In genomic region chr8:129264296-129264695, GRCm38 (mm10) we compare ENCODE assay signal across 8 mouse cellular contexts. TPM values are rescaled to one million over a fixed set of nuclear protein-coding genes. Genes with fewer than 3 reads are reported as not detected.
DNase-seq lines count a peak whose midpoint lies in the region; ATAC-seq and TF ChIP-seq lines count a peak whose summit lies in the region.

No protein-coding gene starts in this region.

- 0 out of 2 replicates have a peak overlapping the region, but pooled peaks have one; percentile 39 for H3K4me3 ChIP-seq in stomach, embryonic 14.5 days (ENCODE audit: low read depth, low read length)
- H3K4me3 ChIP-seq in stomach, postnatal 0 days (ENCODE audit: low read depth, low read length): no peak overlapping the region
- peak overlapping the region; percentile 50 for H3K4me3 ChIP-seq in forebrain, embryonic 12.5 days (replicated peaks)
- peak overlapping the region; percentile 61 for H3K4me3 ChIP-seq in liver, embryonic 11.5 days (ENCODE audit: low read depth, low read length)
- H3K4me3 ChIP-seq in stomach, embryonic 16.5 days (replicated peaks; ENCODE audit: low read length): peak overlapping the region; percentile 61; the same call in 1 of the 2 replicates
- H3K4me3 ChIP-seq in gastrocnemius, adult 2 months: no peak overlapping the region

- no peak overlapping the region for H3K27ac ChIP-seq in stomach, embryonic 14.5 days (ENCODE audit: low read length)
- H3K27ac ChIP-seq in stomach, postnatal 0 days (replicated peaks): no peak overlapping the region
- H3K27ac ChIP-seq in forebrain, embryonic 12.5 days: no peak overlapping the region
- H3K27ac ChIP-seq in liver, embryonic 11.5 days (ENCODE audit: low read depth, low read length): no peak overlapping the region
- H3K27ac ChIP-seq in stomach, embryonic 16.5 days (ENCODE audit: low read length): no peak overlapping the region
- no peak overlapping the region for H3K27ac ChIP-seq in gastrocnemius, adult 2 months

- TF ChIP-seq CTCF in stomach, postnatal 0 days (IDR thresholded peaks at IDR 0.05; ENCODE audit: low read depth): no peak
- no peak for TF ChIP-seq CTCF in gastrocnemius, adult 2 months (IDR thresholded peaks at IDR 0.05)

- TF ChIP-seq EP300 in stomach, postnatal 0 days (optimal IDR thresholded peaks at IDR 0.05): no peak

- no peaks in the 10 kb centered on the region for H3K4me1 ChIP-seq in stomach, embryonic 14.5 days (ENCODE audit: control insufficient read depth, insufficient read depth, low read length)
- no peaks in the 10 kb centered on the region for H3K4me1 ChIP-seq in stomach, postnatal 0 days (replicated peaks; ENCODE audit: control insufficient read depth, insufficient read depth)
- H3K4me1 ChIP-seq in forebrain, embryonic 12.5 days: peaks cover 2% of the 10 kb centered on the region; the same call in 1 of the 2 replicates
- H3K4me1 ChIP-seq in liver, embryonic 11.5 days (replicated peaks; ENCODE audit: control insufficient read depth, insufficient read depth, low read length): no peaks in the 10 kb centered on the region
- no peaks in the 10 kb centered on the region for H3K4me1 ChIP-seq in stomach, embryonic 16.5 days (ENCODE audit: control insufficient read depth, insufficient read depth, low read length)

- DNase-seq in stomach, postnatal 0 days (ENCODE audit: low spot score): no peak
- no peak for DNase-seq in liver, embryonic 11.5 days (ENCODE audit: low spot score)
- DNase-seq in frontal cortex, postnatal 25 days (ENCODE audit: low spot score in 2 of 2): no peak
- no peak for DNase-seq in gastrocnemius, adult 2 months
- DNase-seq in spleen, postnatal 14 days (ENCODE audit: low spot score in 2 of 2): no peak

- WGBS in stomach, embryonic 14.5 days: 77% methylated on average over 2 of the region's 2 CpGs
- 80% methylated on average over 2 of the region's 2 CpGs for WGBS in stomach, postnatal 0 days
- 88% methylated on average over 2 of the region's 2 CpGs for WGBS in forebrain, embryonic 12.5 days
- 55% methylated on average over 2 of the region's 2 CpGs for WGBS in liver, embryonic 11.5 days
- WGBS in stomach, embryonic 16.5 days: 73% methylated on average over 2 of the region's 2 CpGs

- H3K36me3 ChIP-seq in stomach, embryonic 14.5 days (ENCODE audit: control insufficient read depth, insufficient read depth, low read length): peaks cover 4% of the 10 kb centered on the region; the same call in 1 of the 2 replicates
- no peaks in the 10 kb centered on the region for H3K36me3 ChIP-seq in stomach, postnatal 0 days (ENCODE audit: control insufficient read depth, insufficient read depth, low read length)
- H3K36me3 ChIP-seq in forebrain, embryonic 12.5 days (replicated peaks): peaks cover 22% of the 10 kb centered on the region
- peaks cover 17% of the 10 kb centered on the region for H3K36me3 ChIP-seq in liver, embryonic 11.5 days (ENCODE audit: control insufficient read depth, insufficient read depth, low read length)
- H3K36me3 ChIP-seq in stomach, embryonic 16.5 days (ENCODE audit: control insufficient read depth, insufficient read depth, low read length): peaks cover 14% of the 10 kb centered on the region

- no peak for ATAC-seq in stomach, embryonic 14.5 days (ENCODE audit: insufficient number of reproducible peaks, insufficient read depth, low FRiP score, low read depth)
- no peak for ATAC-seq in stomach, postnatal 0 days (ENCODE audit: low FRiP score, low TSS enrichment)
- ATAC-seq in forebrain, embryonic 12.5 days (ENCODE audit: low FRiP score): no peak
- ATAC-seq in liver, embryonic 11.5 days (replicated peaks; ENCODE audit: low FRiP score): no peak
- ATAC-seq in stomach, embryonic 16.5 days (ENCODE audit: insufficient read depth, low FRiP score): no peak

- no peak overlapping the region for H3K9ac ChIP-seq in stomach, embryonic 14.5 days (replicated peaks; ENCODE audit: low read depth, low read length)
- H3K9ac ChIP-seq in stomach, postnatal 0 days (ENCODE audit: low read length): no peak overlapping the region
- H3K9ac ChIP-seq in forebrain, embryonic 12.5 days: no peak overlapping the region
- H3K9ac ChIP-seq in liver, embryonic 11.5 days (ENCODE audit: low read depth, low read length): no peak overlapping the region
- no peak overlapping the region for H3K9ac ChIP-seq in stomach, embryonic 16.5 days (ENCODE audit: low read length)

- intact Hi-C loops in gastrocnemius, adult 2 months (cut with DNase I): no loop called here

- peak overlapping the region; percentile 49 for H3K4me2 ChIP-seq in stomach, embryonic 14.5 days (replicated peaks; ENCODE audit: low read depth, low read length)
- H3K4me2 ChIP-seq in stomach, postnatal 0 days (replicated peaks; ENCODE audit: low read depth): no peak overlapping the region
- H3K4me2 ChIP-seq in forebrain, embryonic 12.5 days: peak overlapping the region; percentile 63
- H3K4me2 ChIP-seq in liver, embryonic 11.5 days: peak overlapping the region; percentile 68
- peak overlapping the region; percentile 46; the same call in 1 of the 2 replicates for H3K4me2 ChIP-seq in stomach, embryonic 16.5 days (ENCODE audit: low read depth, low read length)

- H3K9me3 ChIP-seq in stomach, embryonic 14.5 days (ENCODE audit: control insufficient read depth, low read depth, low read length): 0 out of 2 replicates have a peak, but pooled peaks cover 5% of the 10 kb centered on the region
- 0 out of 2 replicates have a peak, but pooled peaks cover 2% of the 10 kb centered on the region for H3K9me3 ChIP-seq in stomach, postnatal 0 days (ENCODE audit: control insufficient read depth, low read length)
- H3K9me3 ChIP-seq in forebrain, embryonic 12.5 days: peaks cover 17% of the 10 kb centered on the region
- peaks cover 14% of the 10 kb centered on the region; the same call in 1 of the 2 replicates for H3K9me3 ChIP-seq in liver, embryonic 11.5 days (ENCODE audit: control insufficient read depth, low read length)
- peaks cover 8% of the 10 kb centered on the region for H3K9me3 ChIP-seq in stomach, embryonic 16.5 days (replicated peaks; ENCODE audit: control insufficient read depth, low read length)

- H3K27me3 ChIP-seq in stomach, embryonic 14.5 days (ENCODE audit: control insufficient read depth, insufficient read depth, low read length): no peaks in the 10 kb centered on the region
- no peaks in the 10 kb centered on the region for H3K27me3 ChIP-seq in stomach, postnatal 0 days (ENCODE audit: control insufficient read depth, insufficient read depth, low read length)
- H3K27me3 ChIP-seq in forebrain, embryonic 12.5 days: no peaks in the 10 kb centered on the region
- no peaks in the 10 kb centered on the region for H3K27me3 ChIP-seq in liver, embryonic 11.5 days (replicated peaks; ENCODE audit: control insufficient read depth, insufficient read depth, low read length)
- no peaks in the 10 kb centered on the region for H3K27me3 ChIP-seq in stomach, embryonic 16.5 days (ENCODE audit: control insufficient read depth, insufficient read depth, low read length)

RNA-seq across cellular contexts. Expression of gene 2610044O15Rik8, which starts 30.1 kb away (rescaled TPM):
- polyA plus RNA-seq in stomach, embryonic 14.5 days (2014; fragmentation: Nextera tagmentation; extraction: Ambion mirVana): 30.8 and 31.8 TPM in 2 replicates
- 15.4 and 15.9 TPM in 2 replicates for polyA plus RNA-seq in stomach, postnatal 0 days (2015; fragmentation: Nextera tagmentation; extraction: Ambion mirVana)
- 25.5 and 27.1 TPM in 2 replicates for polyA plus RNA-seq in forebrain, embryonic 12.5 days (2016; fragmentation: Nextera tagmentation; extraction: Ambion mirVana)
- polyA plus RNA-seq in liver, embryonic 11.5 days (2014; fragmentation: Nextera tagmentation; extraction: Ambion mirVana): 14.8 and 17.4 TPM in 2 replicates
- 20.7 and 23.3 TPM in 2 replicates for polyA plus RNA-seq in stomach, embryonic 16.5 days (2015; fragmentation: Nextera tagmentation; extraction: Ambion mirVana)
- total RNA-seq in gastrocnemius, adult 2 months (2021): 10 to 100 TPM; 16.8 to 25.0 TPM

Comparison
In these comparisons a context has a peak if more than half of its experiments do, and no peak if none do; other contexts are left out.
1. H3K4me3 ChIP-seq: peak in stomach, embryonic 14.5 days (single experiment), forebrain, embryonic 12.5 days (single experiment), liver, embryonic 11.5 days (single experiment) and stomach, embryonic 16.5 days (single experiment); none in stomach, postnatal 0 days (single experiment) and gastrocnemius, adult 2 months (single experiment).